Mouse (Mus musculus) kidney, adult 2 months (tissue): ENCODE data around the gene Best3. TPM values are rescaled to one million over a fixed set of nuclear protein-coding genes. Genes with fewer than 3 reads are reported as not detected.

Source experiments
- DNase-seq: peaks from one replicate; pipeline ENCODE4 v3.0.0; 2021
- H3K27ac ChIP-seq: fragments of 200-500 bp; 2 replicates; pipeline ENCODE4 v1.5.1; 2012; ENCODE audit warnings: low read depth, low read length, control low read depth, inconsistent platforms; ENCODE audit not compliant: insufficient read depth
- H3K27me3 ChIP-seq: fragments of 200-500 bp; replicated peaks from 2 replicates; pipeline ENCODE4 v1.6.1; 2012; ENCODE audit warnings: mild to moderate bottlenecking, moderate library complexity, low read length, inconsistent platforms; ENCODE audit not compliant: control insufficient read depth, insufficient read depth
- H3K36me3 ChIP-seq: fragments of 200-500 bp; 2 replicates; pipeline ENCODE4 v1.6.1; 2012; ENCODE audit warnings: mild to moderate bottlenecking, moderate library complexity, low read length, inconsistent platforms; ENCODE audit not compliant: control insufficient read depth, insufficient read depth
- H3K4me1 ChIP-seq: fragments of 200-500 bp; 2 replicates; pipeline ENCODE4 v1.6.1; 2011; ENCODE audit warnings: low read length; ENCODE audit not compliant: control insufficient read depth, insufficient read depth
- H3K4me3 ChIP-seq: fragments of 200-500 bp; 2 replicates; pipeline ENCODE4 v1.5.1; 2011; ENCODE audit warnings: mild to moderate bottlenecking, low read depth, low read length, control low read depth; ENCODE audit not compliant: insufficient read depth
- CTCF ChIP-seq: fragments of 200-500 bp; conservative IDR thresholded peaks from 2 replicates; pipeline ENCODE4 v1.5.1; 2011; ENCODE audit warnings: low read depth, mild to moderate bottlenecking, control low read depth, low read length, moderate library complexity, mixed read lengths; ENCODE audit not compliant: insufficient read depth, insufficient read length
- POLR2A ChIP-seq: fragments of 200-500 bp; IDR thresholded peaks from one replicate; pipeline ENCODE4 v1.6.1; 2011; ENCODE audit warnings: low read depth, low read length, control low read depth
- WGBS: fragments of 180-500 bp; shearing (Covaris S2); methylation state at CpG from one replicate; pipeline ENCODE4 v1.1.7; 2018; 5-methylcytosine and 5-hydroxymethylcytosine counted together
- polyA plus RNA-seq: library from polyadenylated mRNA; depleted of rRNA; stranded (reverse); fragments of >200 nt; gene quantifications from 2 replicates; pipeline ENCODE4 v1.2.3, GENCODE M21; 2012

The Best3 gene
- polyA plus RNA-seq, 1 experiment = 0.97 TPM

DNA sequence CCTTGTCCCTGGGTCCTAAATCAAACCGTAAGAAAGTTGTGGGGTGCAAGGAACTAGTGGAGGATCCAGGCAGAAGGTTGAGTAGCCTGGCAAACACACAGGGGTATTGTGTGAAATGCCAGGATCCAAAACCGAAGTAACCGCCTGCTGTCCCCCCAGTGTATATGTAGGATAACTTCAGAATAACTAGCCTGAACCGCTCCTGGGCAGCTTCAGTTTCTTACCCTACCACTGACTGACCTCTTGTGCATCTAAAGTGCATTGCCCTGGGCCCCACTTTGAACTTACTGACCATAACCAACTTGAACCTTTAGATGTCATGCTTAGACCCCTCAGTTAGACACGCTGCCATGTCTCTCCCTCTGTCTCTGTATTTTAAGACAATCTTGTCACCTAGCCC, 9.0 kb downstream of the Best3 start:
- TF ChIP-seq CTCF = no peak
- DNase-seq = no peak
- Histone ChIP-seq H3K4me1 (peaks cover 7% of the 10 kb centered on the region), H3K27ac (no peak overlapping the region), H3K36me3 (no peaks in the 10 kb centered on the region), H3K27me3 (no peaks in the 10 kb centered on the region), H3K4me3 (no peak overlapping the region)
- WGBS = 76% methylated on average over 5 of the region's 5 CpGs

DNA sequence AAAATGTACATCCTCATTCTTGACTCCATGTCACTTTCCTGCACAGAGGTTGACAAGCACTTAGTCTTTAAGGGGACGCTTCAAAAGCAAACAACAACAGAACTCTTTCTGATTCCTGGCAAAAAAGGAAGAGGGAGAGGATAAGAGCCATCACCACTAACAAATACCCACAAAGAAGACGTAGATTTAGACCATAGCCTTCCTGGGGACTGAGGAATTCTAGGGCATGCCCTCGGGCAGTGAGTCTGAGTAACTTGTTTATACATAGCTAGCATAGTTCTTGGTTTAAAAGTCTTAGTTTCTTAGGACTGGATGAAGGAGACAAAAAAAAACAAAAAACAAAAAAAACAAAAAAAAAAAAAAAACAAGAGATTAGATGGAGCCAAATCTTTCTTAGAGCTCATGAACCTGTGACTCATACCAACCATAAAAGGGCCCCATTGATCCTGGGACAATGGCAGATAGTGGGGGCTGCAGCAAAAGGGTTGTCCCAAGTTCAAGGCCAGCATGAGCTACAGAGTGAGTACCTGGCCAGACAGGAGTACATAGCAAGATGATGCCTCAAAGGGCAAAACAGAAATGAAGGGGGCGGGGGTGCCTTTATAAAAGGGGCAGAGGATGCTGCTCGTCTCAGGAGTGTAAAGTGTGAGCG, 9.6 kb downstream of the Best3 start:
- no peak overlapping the region for H3K27ac ChIP-seq
- no peak for DNase-seq
- no peak overlapping the region for H3K4me3 ChIP-seq
- no peak for TF ChIP-seq POLR2A
- no peak for TF ChIP-seq CTCF
- no peaks in the 10 kb centered on the region for H3K36me3 ChIP-seq
- 59% methylated on average over 6 of the region's 6 CpGs for WGBS
- no peaks in the 10 kb centered on the region for H3K27me3 ChIP-seq
- peaks cover 7% of the 10 kb centered on the region for H3K4me1 ChIP-seq

DNA sequence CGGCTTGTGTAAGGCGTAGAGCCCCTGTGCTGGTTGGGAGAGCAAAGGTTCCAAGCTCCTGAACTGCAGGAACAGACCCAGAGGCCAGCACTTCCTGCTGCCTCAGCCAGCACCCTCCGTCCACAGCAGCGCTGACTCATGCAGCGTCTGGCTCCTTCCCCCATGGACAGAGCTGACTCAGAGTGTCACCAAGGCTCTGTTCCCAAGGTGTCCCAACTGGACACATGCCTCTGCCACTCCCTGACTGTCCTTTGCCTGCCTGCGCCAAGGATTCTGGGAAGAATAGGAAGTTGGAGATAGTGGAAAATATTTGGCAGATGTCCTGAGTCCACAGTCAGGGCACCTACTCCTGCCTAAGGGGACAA, 10.1 kb downstream of the Best3 start:
- peak; percentile 80 for DNase-seq
- Histone ChIP-seq H3K36me3 (no peaks in the 10 kb centered on the region), H3K27me3 (no peaks in the 10 kb centered on the region), H3K27ac (no peak overlapping the region), H3K4me3 (no peak overlapping the region), H3K4me1 (peaks cover 7% of the 10 kb centered on the region)
- TF ChIP-seq POLR2A (no peak), CTCF (no peak)
- 19% methylated on average over 6 of the region's 6 CpGs for WGBS

DNA sequence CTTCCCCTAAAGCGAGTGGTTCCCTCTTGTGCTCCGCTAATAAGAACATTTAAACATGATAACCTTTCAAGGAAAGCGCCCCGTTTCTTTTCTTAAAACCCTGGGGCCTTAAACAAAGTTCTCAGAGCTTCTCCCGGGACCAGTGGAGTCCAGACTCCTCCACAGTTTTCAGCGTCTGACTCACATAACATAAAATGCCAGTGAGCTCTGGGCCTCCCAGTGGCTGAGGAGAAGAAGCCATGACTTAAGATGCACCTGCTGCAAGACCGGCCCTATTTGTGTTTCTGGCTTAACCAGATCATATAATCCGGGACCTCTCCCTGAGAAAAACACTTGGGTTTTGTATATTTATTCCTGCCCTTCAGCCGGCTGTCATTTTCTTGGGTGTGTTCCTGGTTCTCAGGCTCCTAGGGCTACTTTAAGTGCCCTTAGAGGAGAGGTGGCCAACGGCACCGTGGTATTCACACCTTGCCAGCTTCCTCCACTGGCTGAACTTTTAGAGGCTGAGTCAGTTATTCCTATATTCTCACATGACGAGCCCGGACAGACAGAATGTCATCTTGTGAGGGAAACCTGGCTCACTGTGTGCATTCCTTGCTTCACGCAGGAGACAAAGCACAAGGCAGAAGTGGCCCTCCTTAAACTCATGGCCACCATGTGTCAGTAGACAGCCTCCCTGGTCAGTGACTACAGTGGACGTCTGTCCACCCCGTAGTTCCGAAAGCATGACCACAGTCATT, 12.8 kb downstream of the Best3 start:
- no peak overlapping the region for H3K4me3 ChIP-seq
- no peaks in the 10 kb centered on the region for H3K27me3 ChIP-seq
- TF ChIP-seq CTCF = no peak
- TF ChIP-seq POLR2A = no peak
- no peak for DNase-seq
- no peaks in the 10 kb centered on the region for H3K36me3 ChIP-seq
- H3K27ac ChIP-seq = no peak overlapping the region
- peaks cover 7% of the 10 kb centered on the region for H3K4me1 ChIP-seq
- 77% methylated on average over 17 of the region's 17 CpGs for WGBS

DNA sequence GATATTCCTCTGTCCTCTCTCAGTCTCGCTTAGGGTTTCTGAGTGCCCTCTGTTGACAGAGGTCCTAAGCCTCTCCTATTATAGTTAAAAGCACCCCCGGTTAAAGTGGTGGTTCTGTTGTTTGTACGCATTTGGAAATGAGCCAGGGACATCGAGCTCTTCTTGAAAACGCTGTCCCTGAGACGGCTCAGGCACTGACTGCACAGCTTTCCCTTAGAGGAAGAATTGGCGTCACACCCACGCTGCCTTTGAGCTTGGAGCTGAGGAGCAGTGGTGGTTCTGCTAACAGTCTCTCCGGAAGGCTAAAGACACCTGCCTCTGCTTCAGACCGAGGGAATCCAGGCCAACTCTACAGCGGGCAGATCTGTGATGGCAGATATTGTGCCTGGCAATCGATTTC, 14.9 kb downstream of the Best3 start:
- 61% methylated on average over 12 of the region's 12 CpGs for WGBS
- DNase-seq = no peak
- Histone ChIP-seq H3K4me3 (no peak overlapping the region), H3K27ac (no peak overlapping the region), H3K4me1 (peaks cover 6% of the 10 kb centered on the region), H3K27me3 (no peaks in the 10 kb centered on the region), H3K36me3 (no peaks in the 10 kb centered on the region)
- TF ChIP-seq POLR2A (no peak), CTCF (no peak)

DNA sequence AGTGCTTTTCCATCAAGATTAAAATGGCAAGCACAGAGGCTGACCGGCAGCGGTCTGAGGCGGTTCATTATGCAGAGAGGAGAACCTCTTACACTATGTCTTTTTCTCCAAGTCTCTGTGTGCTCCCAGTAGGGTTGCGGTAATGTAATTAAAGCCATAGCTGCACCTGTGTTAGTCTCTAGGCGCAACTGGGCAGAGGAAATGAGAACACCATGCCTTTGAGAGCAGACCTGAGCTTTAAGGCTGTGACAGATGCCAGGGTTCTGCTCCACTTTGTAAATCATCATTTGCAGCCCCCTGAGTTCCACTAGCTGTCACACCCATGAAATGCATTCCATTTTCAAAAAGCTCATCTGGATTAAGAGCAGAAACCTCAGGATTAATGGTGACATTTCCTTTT, 18.6 kb downstream of the Best3 start:
- Histone ChIP-seq H3K36me3 (no peaks in the 10 kb centered on the region), H3K27me3 (no peaks in the 10 kb centered on the region), H3K4me1 (no peaks in the 10 kb centered on the region), H3K27ac (no peak overlapping the region), H3K4me3 (no peak overlapping the region)
- no peak for DNase-seq
- TF ChIP-seq POLR2A (no peak), CTCF (no peak)
- 78% methylated on average over 5 of the region's 5 CpGs for WGBS

DNA sequence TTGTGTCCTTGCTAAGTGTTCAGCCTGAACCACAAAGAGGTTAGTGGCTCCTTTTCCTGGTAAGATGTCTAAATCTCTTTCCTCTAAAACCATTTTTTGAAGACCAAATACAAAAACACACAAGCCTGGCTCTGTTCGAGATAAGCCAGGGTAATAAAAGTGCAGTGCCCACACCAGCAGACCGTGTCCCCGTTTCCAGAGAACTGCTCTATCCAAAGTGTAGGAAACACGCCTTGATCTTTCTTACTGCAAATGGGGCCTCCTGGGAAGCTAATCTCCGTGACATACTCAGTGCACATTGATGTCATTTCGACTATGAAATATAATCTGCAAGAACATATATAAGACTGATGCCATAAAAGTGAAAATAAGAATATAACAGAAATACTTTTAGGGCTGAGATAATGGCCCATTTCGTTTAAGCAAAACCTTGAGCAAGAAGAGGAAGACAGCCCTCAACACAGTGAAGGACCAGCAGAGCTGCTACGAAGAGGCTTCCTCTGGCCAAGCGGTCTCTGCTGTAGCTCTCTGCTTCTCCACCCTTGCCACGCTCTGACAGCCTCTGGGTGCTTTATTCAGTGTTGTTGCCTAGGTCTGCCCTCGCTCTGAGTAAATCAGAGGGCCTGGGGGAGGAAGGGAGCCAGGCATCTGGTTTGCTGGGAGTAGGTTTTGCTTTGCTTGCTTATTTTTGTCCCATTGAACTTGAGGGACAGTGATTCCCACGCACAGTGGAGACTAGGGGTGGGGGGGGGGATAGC, 19.8 kb downstream of the Best3 start:
- H3K27me3 ChIP-seq = no peaks in the 10 kb centered on the region
- H3K4me3 ChIP-seq = no peak overlapping the region
- TF ChIP-seq CTCF = no peak
- TF ChIP-seq POLR2A = no peak
- H3K4me1 ChIP-seq = no peaks in the 10 kb centered on the region; the same call in 1 of the 2 replicates
- no peak overlapping the region for H3K27ac ChIP-seq
- no peak for DNase-seq
- 72% methylated on average over 12 of the region's 12 CpGs for WGBS
- H3K36me3 ChIP-seq = no peaks in the 10 kb centered on the region
